8 mouse cellular contexts compared by ENCODE assay signal in the genomic region with DNA sequence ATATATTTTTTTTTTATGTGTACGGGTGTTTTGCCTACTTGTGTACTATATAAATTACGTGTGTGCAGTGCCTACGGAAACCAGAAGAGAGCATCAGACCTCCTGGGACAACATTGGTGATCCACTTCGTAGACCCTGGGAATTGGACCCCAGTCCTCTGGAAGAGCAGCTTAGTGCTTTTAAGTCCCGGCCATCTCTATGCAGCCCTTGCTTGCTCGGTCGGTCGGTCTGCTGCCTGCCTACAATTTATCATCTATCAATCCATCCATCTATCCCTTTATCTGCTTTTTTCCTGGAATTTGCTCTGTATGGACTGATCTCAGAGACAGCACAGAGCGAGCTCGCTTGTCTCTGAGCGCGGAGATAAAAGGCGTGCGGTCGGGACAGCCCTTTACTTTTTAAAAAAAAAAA. TPM values are rescaled to one million over a fixed set of nuclear protein-coding genes. Genes with fewer than 3 reads are reported as not detected.
DNase-seq lines count a peak whose midpoint lies in the region; ATAC-seq lines count a peak whose summit lies in the region.

No protein-coding gene starts in this region.

- no peak for DNase-seq in lung, postnatal 25 days (ENCODE audit: low spot score)
- DNase-seq in ovary, adult 18-20 months (ENCODE audit: low spot score), result no peak
- DNase-seq in natural killer cell, adult 2 months (ENCODE audit: low spot score in 2 of 2), result no peak
- DNase-seq in frontal cortex, postnatal 14 days (ENCODE audit: low spot score in 2 of 2), result no peak

- peak overlapping the region; percentile 96 for H3K27ac ChIP-seq in lung, embryonic 15.5 days
- peak overlapping the region; percentile 23; the same call in 1 of the 2 replicates for H3K27ac ChIP-seq in brown adipose tissue, adult 24 weeks (replicated peaks; ENCODE audit: low read depth, low read length)
- H3K27ac ChIP-seq in hindbrain, embryonic 13.5 days, result peak overlapping the region; percentile 93

- peak overlapping the region; percentile 98 for H3K4me2 ChIP-seq in lung, embryonic 15.5 days
- peak overlapping the region; percentile 92 for H3K4me2 ChIP-seq in hindbrain, embryonic 13.5 days

- H3K27me3 ChIP-seq in lung, embryonic 15.5 days, result no peaks in the 10 kb centered on the region
- no peaks in the 10 kb centered on the region for H3K27me3 ChIP-seq in hindbrain, embryonic 13.5 days

- WGBS in lung, embryonic 15.5 days, result 1% methylated on average over 15 of the region's 15 CpGs
- WGBS in hindbrain, embryonic 13.5 days, result under 1% methylated on average over 15 of the region's 15 CpGs

- peaks cover 20% of the 10 kb centered on the region for H3K4me1 ChIP-seq in lung, embryonic 15.5 days
- peaks cover 2% of the 10 kb centered on the region; the same call in 1 of the 2 replicates for H3K4me1 ChIP-seq in brown adipose tissue, adult 24 weeks (ENCODE audit: control insufficient read depth, insufficient read depth, insufficient read length, low read length)
- H3K4me1 ChIP-seq in hindbrain, embryonic 13.5 days (replicated peaks), result peaks cover 23% of the 10 kb centered on the region

- peak; percentile 2; the same call in 1 of the 2 replicates for ATAC-seq in lung, embryonic 15.5 days (ENCODE audit: borderline replicate concordance, extremely low read depth, low FRiP score, low TSS enrichment)
- peak; percentile 33 for ATAC-seq in hindbrain, embryonic 13.5 days (ENCODE audit: low FRiP score)
- peak; percentile 2 for ATAC-seq in megakaryocyte, adult 5-6 weeks (ENCODE audit: poor library complexity, severe bottlenecking)

- no peaks in the 10 kb centered on the region for H3K9me3 ChIP-seq in lung, embryonic 15.5 days
- H3K9me3 ChIP-seq in hindbrain, embryonic 13.5 days, result no peaks in the 10 kb centered on the region

- H3K9ac ChIP-seq in lung, embryonic 15.5 days, result peak overlapping the region; percentile 76
- H3K9ac ChIP-seq in hindbrain, embryonic 13.5 days, result peak overlapping the region; percentile 84

- peaks cover 50% of the 10 kb centered on the region for H3K36me3 ChIP-seq in lung, embryonic 15.5 days
- H3K36me3 ChIP-seq in hindbrain, embryonic 13.5 days, result peaks cover 58% of the 10 kb centered on the region

- peak overlapping the region; percentile 99 for H3K4me3 ChIP-seq in lung, embryonic 15.5 days
- peak overlapping the region; percentile 53 for H3K4me3 ChIP-seq in brown adipose tissue, adult 24 weeks (ENCODE audit: insufficient read depth, low read depth, low read length)
- peak overlapping the region; percentile 85 for H3K4me3 ChIP-seq in hindbrain, embryonic 13.5 days

RNA-seq across cellular contexts. Expression of a gene that starts 0.4 kb away (rescaled TPM):
- polyA plus RNA-seq in lung, embryonic 15.5 days (2015; fragmentation: Nextera tagmentation; extraction: Ambion mirVana), result 67.3 and 69.2 TPM in 2 replicates
- polyA plus RNA-seq in brown adipose tissue, adult 24 weeks (2012; ENCODE audit: insufficient read depth, insufficient read length, missing spikeins), result 13.8 and 14.6 TPM in 2 replicates
- 49.0 and 53.7 TPM in 2 replicates for polyA plus RNA-seq in hindbrain, embryonic 13.5 days (2015; fragmentation: Nextera tagmentation; extraction: Ambion mirVana)
- total RNA-seq in megakaryocyte, adult 5-6 weeks (2015), result 23.9 and 25.2 TPM in 2 replicates
- total RNA-seq in megakaryocyte, adult 5-6 weeks (2017), result 43.9 and 47.3 TPM in 2 replicates

RNA-seq across cellular contexts. Expression of a gene that starts 0.7 kb away (rescaled TPM):
- polyA plus RNA-seq in lung, embryonic 15.5 days (2015; fragmentation: Nextera tagmentation; extraction: Ambion mirVana), result 19.0 and 21.1 TPM in 2 replicates
- polyA plus RNA-seq in brown adipose tissue, adult 24 weeks (2012; ENCODE audit: insufficient read depth, insufficient read length, missing spikeins), result 7.8 and 8.7 TPM in 2 replicates
- polyA plus RNA-seq in hindbrain, embryonic 13.5 days (2015; fragmentation: Nextera tagmentation; extraction: Ambion mirVana), result 26.4 and 26.6 TPM in 2 replicates
- 8.5 and 10.5 TPM in 2 replicates for total RNA-seq in megakaryocyte, adult 5-6 weeks (2015)
- total RNA-seq in megakaryocyte, adult 5-6 weeks (2017), result 11.2 and 14.1 TPM in 2 replicates

RNA-seq across cellular contexts. Expression of a gene that starts 19.7 kb away (rescaled TPM):
- 0.49 and 0.55 TPM in 2 replicates for polyA plus RNA-seq in lung, embryonic 15.5 days (2015; fragmentation: Nextera tagmentation; extraction: Ambion mirVana)
- 9.9 and 25.7 TPM in 2 replicates for polyA plus RNA-seq in brown adipose tissue, adult 24 weeks (2012; ENCODE audit: insufficient read depth, insufficient read length, missing spikeins)
- 2.5 and 2.7 TPM in 2 replicates for polyA plus RNA-seq in hindbrain, embryonic 13.5 days (2015; fragmentation: Nextera tagmentation; extraction: Ambion mirVana)
- total RNA-seq in megakaryocyte, adult 5-6 weeks (2015), result 0.11 TPM in 1 of 2 replicates, not detected in the other
- total RNA-seq in megakaryocyte, adult 5-6 weeks (2017), result not detected in 2 replicates

RNA-seq across cellular contexts. Expression of a gene that starts 20.1 kb away (rescaled TPM):
- 0.30 and 0.34 TPM in 2 replicates for polyA plus RNA-seq in lung, embryonic 15.5 days (2015; fragmentation: Nextera tagmentation; extraction: Ambion mirVana)
- polyA plus RNA-seq in brown adipose tissue, adult 24 weeks (2012; ENCODE audit: insufficient read depth, insufficient read length, missing spikeins), result not detected in 2 replicates
- polyA plus RNA-seq in hindbrain, embryonic 13.5 days (2015; fragmentation: Nextera tagmentation; extraction: Ambion mirVana), result 2.8 and 3.1 TPM in 2 replicates
- 0.04 and 0.34 TPM in 2 replicates for total RNA-seq in megakaryocyte, adult 5-6 weeks (2015)
- 0.49 TPM in 1 of 2 replicates, not detected in the other for total RNA-seq in megakaryocyte, adult 5-6 weeks (2017)

RNA-seq across cellular contexts. Expression of a gene that starts 32.3 kb away (rescaled TPM):
- 2.7 and 3.5 TPM in 2 replicates for polyA plus RNA-seq in lung, embryonic 15.5 days (2015; fragmentation: Nextera tagmentation; extraction: Ambion mirVana)
- 1.9 and 5.5 TPM in 2 replicates for polyA plus RNA-seq in brown adipose tissue, adult 24 weeks (2012; ENCODE audit: insufficient read depth, insufficient read length, missing spikeins)
- polyA plus RNA-seq in hindbrain, embryonic 13.5 days (2015; fragmentation: Nextera tagmentation; extraction: Ambion mirVana), result 4.9 and 6.8 TPM in 2 replicates
- 0.11 and 0.42 TPM in 2 replicates for total RNA-seq in megakaryocyte, adult 5-6 weeks (2015)
- 0.49 and 0.66 TPM in 2 replicates for total RNA-seq in megakaryocyte, adult 5-6 weeks (2017)

Comparison
In these comparisons a context has a peak if more than half of its experiments do, and no peak if none do; other contexts are left out.
1. H3K27ac ChIP-seq: peak in every context shown above with its lines; median percentile 96 in lung, embryonic 15.5 days; 93 in hindbrain, embryonic 13.5 days; 23 in brown adipose tissue, adult 24 weeks.